Mouse (Mus musculus) MEL (cell line): ENCODE measurements around the gene Ugt2a3. TPM values are rescaled to one million over a fixed set of nuclear protein-coding genes. Genes with fewer than 3 reads are reported as not detected.
A peak's percentile ranks its signal among the peaks of the same experiment; 100 is the strongest.
"Not testable (repeated sequence)": the region's sequence is repeated elsewhere in the genome, so short reads cannot be mapped to it uniquely, and the experiment has no call there.

Experiments used
- DNase-seq: peaks from one replicate; pipeline ENCODE4 v3.0.0; 2011; ENCODE audit warnings: low read depth, low spot score
- H3K27ac ChIP-seq: 2 replicates; pipeline ENCODE4 v1.5.1; 2012; ENCODE audit warnings: low read depth, mild to moderate bottlenecking, control low read depth, low read length, moderate library complexity; ENCODE audit not compliant: control insufficient read depth
- H3K27me3 ChIP-seq, 2 experiments: fragments of 150-350 bp in 1 of 2; sonication (generic) in 1 of 2; 2 replicates each; pipeline ENCODE4 v1.6.1; 2012; ENCODE audit warnings: low read length in 2 of 2, mild to moderate bottlenecking in 2 of 2, improper control_type of control experiment in 1 of 2, moderate library complexity in 1 of 2; ENCODE audit not compliant: insufficient read depth in 2 of 2, control insufficient read depth in 1 of 2
- H3K36me3 ChIP-seq, 2 experiments: 2 replicates each; pipeline ENCODE4 v1.6.1; 2012 to 2014; ENCODE audit warnings: low read length in 2 of 2, improper control_type of control experiment in 1 of 2, inconsistent platforms in 1 of 2, mild to moderate bottlenecking in 1 of 2; ENCODE audit not compliant: insufficient read depth in 2 of 2, control insufficient read depth in 1 of 2
- H3K4me1 ChIP-seq, 2 experiments: fragments of 150-350 bp in 1 of 2; sonication (generic) in 1 of 2; 2 replicates each; pipeline ENCODE4 v1.6.1; 2012; ENCODE audit warnings: low read length in 2 of 2, improper control_type of control experiment in 1 of 2, mild to moderate bottlenecking in 1 of 2; ENCODE audit not compliant: insufficient read depth in 2 of 2, control insufficient read depth in 1 of 2
- H3K4me3 ChIP-seq, 2 experiments: fragments of 150-350 bp in 1 of 2; sonication (generic) in 1 of 2; 2 replicates each; pipeline ENCODE4 v1.5.1; 2012; ENCODE audit warnings: low read depth in 2 of 2, low read length in 2 of 2, mild to moderate bottlenecking in 2 of 2, moderate library complexity in 2 of 2, control low read depth in 1 of 2, improper control_type of control experiment in 1 of 2; ENCODE audit not compliant: control insufficient read depth in 1 of 2, insufficient read depth in 1 of 2
- H3K79me2 ChIP-seq: 2 replicates; pipeline ENCODE4 v1.6.1; 2012; ENCODE audit warnings: mild to moderate bottlenecking, low read length, moderate library complexity; ENCODE audit not compliant: control insufficient read depth, poor library complexity, insufficient read depth
- H3K9ac ChIP-seq: 2 replicates; pipeline ENCODE4 v1.6.1; 2012; ENCODE audit warnings: low read depth, mild to moderate bottlenecking, control low read depth, low read length, moderate library complexity; ENCODE audit not compliant: control insufficient read depth, poor library complexity, severe bottlenecking
- H3K9me3 ChIP-seq: fragments of 150-350 bp; sonication (generic); replicated peaks from 2 replicates; pipeline ENCODE4 v1.6.1; 2012; ENCODE audit warnings: mild to moderate bottlenecking, low read length, improper control_type of control experiment, moderate library complexity; ENCODE audit not compliant: insufficient read depth
- CTCF ChIP-seq, 3 experiments: IDR thresholded peaks in 2 of 3; conservative IDR thresholded peaks in 1 of 3; 2 replicates each; pipeline ENCODE4 v1.5.1; 2011 to 2012; ENCODE audit warnings: low read length in 3 of 3, low read depth in 2 of 3, mild to moderate bottlenecking in 2 of 3, improper control_type of control experiment in 1 of 3, inconsistent platforms in 1 of 3, mixed read lengths in 1 of 3, moderate library complexity in 1 of 3; ENCODE audit not compliant: control insufficient read depth in 1 of 3, insufficient read depth in 1 of 3, poor library complexity in 1 of 3, severe bottlenecking in 1 of 3
- ETS1 ChIP-seq: IDR thresholded peaks from 2 replicates; pipeline ENCODE4 v1.6.1; 2012; ENCODE audit warnings: low read depth, mild to moderate bottlenecking, inconsistent platforms, low read length, improper control_type of control experiment, moderate library complexity
- GABPA ChIP-seq: IDR thresholded peaks from 2 replicates; pipeline ENCODE4 v1.6.1; 2012; ENCODE audit warnings: low read depth, mild to moderate bottlenecking, inconsistent platforms, low read length, improper control_type of control experiment, moderate library complexity
- POLR2A ChIP-seq, 2 experiments: IDR thresholded peaks; 2 replicates each; pipeline ENCODE4 v1.6.1; 2011 to 2012; ENCODE audit warnings: low read length in 2 of 2, mild to moderate bottlenecking in 2 of 2, control low read depth in 1 of 2, improper control_type of control experiment in 1 of 2, low read depth in 1 of 2, moderate library complexity in 1 of 2; ENCODE audit not compliant: control insufficient read depth in 1 of 2, insufficient read depth in 1 of 2, poor library complexity in 1 of 2
- RAD21 ChIP-seq: IDR thresholded peaks from 2 replicates; pipeline ENCODE4 v1.6.1; 2011; ENCODE audit warnings: mild to moderate bottlenecking, low read depth, low read length, improper control_type of control experiment
- SMC3 ChIP-seq: IDR thresholded peaks from 2 replicates; pipeline ENCODE4 v1.6.1; 2011; ENCODE audit warnings: low read depth, low read length, improper control_type of control experiment
- UBTF ChIP-seq: IDR thresholded peaks from 2 replicates; pipeline ENCODE4 v1.6.1; 2012; ENCODE audit warnings: low read depth, mild to moderate bottlenecking, inconsistent platforms, low read length, improper control_type of control experiment, moderate library complexity, borderline replicate concordance; ENCODE audit not compliant: insufficient read depth
- polyA plus RNA-seq, 2 experiments: library from polyadenylated mRNA; stranded (reverse) in 1 of 2; unstranded in 1 of 2; fragments of >175 nt in 1 of 2; fragments of >200 nt in 1 of 2; gene quantifications; 2 replicates each; pipeline versions ENCODE4 v1.2.1 to v1.2.4; 2012; ENCODE audit warnings: low replicate concordance in 2 of 2, low read depth in 1 of 2; ENCODE audit not compliant: insufficient read length in 2 of 2, insufficient read depth in 1 of 2, missing spikeins in 1 of 2
- total RNA-seq: library from RNA; depleted of rRNA; stranded (reverse); fragments of 300-350 nt; gene quantifications from 2 replicates; pipeline ENCODE4 v1.2.3, GENCODE M21; 2012

Ugt2a3 gene
- total and polyA plus RNA-seq, 3 experiments, result not detected

GRCm38 (mm10) chr5:87335199-87335598, 1.8 kb downstream of the Ugt2a3 start:
- DNase-seq, result no peak
- no peak for TF ChIP-seq POLR2A (IDR thresholded peaks at IDR 0.05; ENCODE audit: control insufficient read depth in 1 of 2, insufficient read depth in 1 of 2, low read depth in 1 of 2, low read length in 2 of 2, poor library complexity in 1 of 2)
- no peaks in the 10 kb centered on the region for H3K27me3 ChIP-seq
- no peaks in the 10 kb centered on the region for H3K36me3 ChIP-seq
- H3K27ac ChIP-seq, result no peak overlapping the region
- no peaks in the 10 kb centered on the region for H3K79me2 ChIP-seq
- H3K4me1 ChIP-seq, result no peaks in the 10 kb centered on the region
- no peaks in the 10 kb centered on the region for H3K9me3 ChIP-seq
- H3K9ac ChIP-seq, result no peak overlapping the region
- H3K4me3 ChIP-seq, result no peak overlapping the region

GRCm38 (mm10) chr5:87333584-87333983, 3.4 kb downstream of the Ugt2a3 start:
- H3K36me3 ChIP-seq, result no peaks in the 10 kb centered on the region
- DNase-seq, result peak; percentile 17
- H3K4me1 ChIP-seq, result no peaks in the 10 kb centered on the region
- H3K9ac ChIP-seq, result no peak overlapping the region
- peak in 2 of 3 experiments; percentile 14 to 39; a peak in 2 of 6 replicates for TF ChIP-seq CTCF (IDR thresholded peaks at IDR 0.05 in 2 of 3, conservative IDR thresholded peaks at IDR 0.05 in 1 of 3; ENCODE audit: control insufficient read depth in 1 of 3, insufficient read depth in 1 of 3, low read depth in 2 of 3, low read length in 3 of 3, poor library complexity in 1 of 3, severe bottlenecking in 1 of 3)
- no peak for TF ChIP-seq ETS1
- peak; percentile 23 for TF ChIP-seq RAD21
- peak; percentile 46 for TF ChIP-seq SMC3
- no peak for TF ChIP-seq GABPA
- TF ChIP-seq, all 39 proteins: peak for 3
- Histone ChIP-seq H3K79me2 (no peaks in the 10 kb centered on the region), H3K27ac (no peak overlapping the region), H3K27me3 (no peaks in the 10 kb centered on the region), H3K4me3 (no peak overlapping the region), H3K9me3 (no peaks in the 10 kb centered on the region)

- TF ChIP-seq CTCF (IDR thresholded peaks at IDR 0.05 in 2 of 3, conservative IDR thresholded peaks at IDR 0.05 in 1 of 3; ENCODE audit: control insufficient read depth in 1 of 3, insufficient read depth in 1 of 3, low read depth in 2 of 3, low read length in 3 of 3, poor library complexity in 1 of 3, severe bottlenecking in 1 of 3) (peak in 1 of 3 experiments; percentile 12; a peak in 1 of 6 replicates), SMC3 (peak; percentile 29; the same call in 1 of the 2 replicates), UBTF (no peak)
- TF ChIP-seq, all 39 proteins: peak for 2
- Histone ChIP-seq H3K4me1 (no peaks in the 10 kb centered on the region), H3K9me3 (no peaks in the 10 kb centered on the region)
Observed at GRCm38 (mm10) chr5:87311392-87311791, 25.6 kb downstream of the Ugt2a3 start.

GRCm38 (mm10) chr5:87286180-87286579, 50.8 kb downstream of the Ugt2a3 start:
- not testable (repeated sequence) for H3K79me2 ChIP-seq, H3K9me3 ChIP-seq, H3K4me1 ChIP-seq, H3K27ac ChIP-seq, H3K36me3 ChIP-seq, H3K27me3 ChIP-seq, H3K4me3 ChIP-seq, H3K9ac ChIP-seq, DNase-seq

More at GRCm38 (mm10) chr5:87311392-87311791, 25.6 kb downstream of the Ugt2a3 start:
- no peaks in the 10 kb centered on the region for H3K79me2 ChIP-seq
- peak; percentile 12 for DNase-seq
- H3K4me3 ChIP-seq, result no peak overlapping the region
- no peaks in the 10 kb centered on the region for H3K36me3 ChIP-seq
- no peak overlapping the region for H3K9ac ChIP-seq
- no peak overlapping the region for H3K27ac ChIP-seq
- no peaks in the 10 kb centered on the region for H3K27me3 ChIP-seq

GRCm38 (mm10) chr5:87275986-87276385, 61.0 kb downstream of the Ugt2a3 start:
- not testable (repeated sequence) for DNase-seq, H3K36me3 ChIP-seq, H3K4me3 ChIP-seq, H3K27ac ChIP-seq, H3K9ac ChIP-seq, H3K79me2 ChIP-seq, H3K9me3 ChIP-seq, H3K27me3 ChIP-seq, H3K4me1 ChIP-seq
